Mouse (Mus musculus): ENCODE measurements around the gene Pde8b.

The Pde8b gene

GRCm38 (mm10) chr13:95081082-95081481 is 169.1 kb downstream of the Pde8b start:
- DNase-seq (ENCODE audit: low spot score in 2 of 2), result no peak

GRCm38 (mm10) chr13:95078492-95078891 is 171.6 kb downstream of the Pde8b start:
- DNase-seq (ENCODE audit: low spot score in 2 of 2), result no peak

GRCm38 (mm10) chr13:95077688-95078087 is 172.4 kb downstream of the Pde8b start:
- DNase-seq (ENCODE audit: low spot score in 2 of 2), result no peak

GRCm38 (mm10) chr13:95076142-95076541 is 174.0 kb downstream of the Pde8b start:
- DNase-seq (ENCODE audit: low spot score in 2 of 2), result no peak

GRCm38 (mm10) chr13:95073445-95074172 is 176.5 kb downstream of the Pde8b start:
- no peak for DNase-seq (ENCODE audit: low spot score in 2 of 2)

GRCm38 (mm10) chr13:95070268-95070667 is 179.9 kb downstream of the Pde8b start:
- DNase-seq (ENCODE audit: low spot score in 2 of 2), result no peak

GRCm38 (mm10) chr13:95067854-95068253 is 182.3 kb downstream of the Pde8b start:
- DNase-seq (ENCODE audit: low spot score in 2 of 2), result no peak

GRCm38 (mm10) chr13:95063390-95064017 is 186.6 kb downstream of the Pde8b start:
- no peak for DNase-seq (ENCODE audit: low spot score in 2 of 2)

- DNase-seq (ENCODE audit: low spot score in 2 of 2), result no peak
Observed at GRCm38 (mm10) chr13:95058885-95059284, 191.3 kb downstream of the Pde8b start.

- DNase-seq (ENCODE audit: low spot score in 2 of 2), result no peak
Observed at GRCm38 (mm10) chr13:95056501-95057280, 193.4 kb downstream of the Pde8b start.

- no peak for DNase-seq (ENCODE audit: low spot score in 2 of 2)
Observed at GRCm38 (mm10) chr13:95055742-95056388, 194.3 kb downstream of the Pde8b start.

GRCm38 (mm10) chr13:95052421-95052820 is 197.7 kb downstream of the Pde8b start:
- DNase-seq (ENCODE audit: low spot score in 2 of 2), result no peak

- no peak for DNase-seq (ENCODE audit: low spot score in 2 of 2)
Observed at GRCm38 (mm10) chr13:95050398-95050797, 199.7 kb downstream of the Pde8b start.

- no peak for DNase-seq (ENCODE audit: low spot score in 2 of 2)
Observed at GRCm38 (mm10) chr13:95044108-95044507, 206.0 kb downstream of the Pde8b start.

- DNase-seq (ENCODE audit: low spot score in 2 of 2), result no peak
Observed at GRCm38 (mm10) chr13:95040140-95040738, 209.9 kb downstream of the Pde8b start.

GRCm38 (mm10) chr13:95038200-95038599 is 211.9 kb downstream of the Pde8b start:
- DNase-seq (ENCODE audit: low spot score in 2 of 2), result no peak

GRCm38 (mm10) chr13:95034715-95035114 is 215.4 kb downstream of the Pde8b start:
- DNase-seq (ENCODE audit: low spot score in 2 of 2), result no peak

- DNase-seq (ENCODE audit: low spot score in 2 of 2), result no peak
Observed at GRCm38 (mm10) chr13:95034094-95034493, 216.0 kb downstream of the Pde8b start.

- no peak for DNase-seq (ENCODE audit: low spot score in 2 of 2)
Observed at GRCm38 (mm10) chr13:95032973-95033372, 217.2 kb downstream of the Pde8b start.

GRCm38 (mm10) chr13:95032127-95032831 is 217.9 kb downstream of the Pde8b start:
- no peak for DNase-seq (ENCODE audit: low spot score in 2 of 2)

GRCm38 (mm10) chr13:95030828-95031227 is 219.3 kb downstream of the Pde8b start:
- no peak for DNase-seq (ENCODE audit: low spot score in 2 of 2)

Data from natural killer cell, adult 2 months (primary cell).